Mouse (Mus musculus): ENCODE results near the gene Pgm1.

- no peak for TF ChIP-seq CTCF (IDR thresholded peaks at IDR 0.05; ENCODE audit: extremely low read depth, insufficient read depth, insufficient read length, insufficient replicate concordance)
- no peak for TF ChIP-seq POLR2A (IDR thresholded peaks at IDR 0.05; ENCODE audit: low read depth, low read length)
These were observed 40.1 kb downstream of the Pgm1 start for GRCm38 (mm10) chr4:99969328-99969727.
